ENCODE assay signal across 8 mouse cellular contexts in genomic region chr11:69758478-69758970, GRCm38 (mm10). TPM values are rescaled to one million over a fixed set of nuclear protein-coding genes. Genes with fewer than 3 reads are reported as not detected.
DNase-seq lines count a peak whose midpoint lies in the region; ATAC-seq lines count a peak whose summit lies in the region.

TSS of gene Polr2a (minus strand) at chr11:69758637.

- peak within 1 kb of the TSS; percentile 79 for H3K4me2 ChIP-seq in hindbrain, embryonic 15.5 days

- WGBS in hindbrain, embryonic 15.5 days, result under 1% methylated on average over 25 of the region's 36 CpGs

- H3K36me3 ChIP-seq in hindbrain, embryonic 15.5 days, result no peaks in the 10 kb centered on the region

- peak within 1 kb of the TSS; percentile 97 for H3K27ac ChIP-seq in hindbrain, embryonic 15.5 days (replicated peaks)

- no peaks in the 10 kb centered on the region for H3K9me3 ChIP-seq in hindbrain, embryonic 15.5 days

- ATAC-seq in hindbrain, embryonic 15.5 days (ENCODE audit: low FRiP score, low read depth), result peak; percentile 93

- peak; percentile 97 for DNase-seq in R1 (ENCODE audit: low read depth, low spot score)
- peak; percentile 98 to 99 for DNase-seq in cerebellum, postnatal 25 days
- DNase-seq in frontal cortex, postnatal 36 days (ENCODE audit: low spot score in 2 of 2), result peak; percentile 96 to 98
- DNase-seq in left cerebral cortex, adult 11 months (ENCODE audit: low spot score), result peak; percentile 95
- peak; percentile 98 for DNase-seq in lung, postnatal 4 days
- DNase-seq in retina, postnatal 7 days (ENCODE audit: low read depth, low spot score), result peak; percentile 98
- DNase-seq in urinary bladder, adult 2 months (ENCODE audit: low spot score), result peak; percentile 99

- no peaks in the 10 kb centered on the region for H3K27me3 ChIP-seq in hindbrain, embryonic 15.5 days

- H3K4me1 ChIP-seq in hindbrain, embryonic 15.5 days (replicated peaks), result peaks cover 55% of the 10 kb centered on the region

- peak within 1 kb of the TSS; percentile 46 for H3K4me3 ChIP-seq in hindbrain, embryonic 15.5 days

- peak within 1 kb of the TSS; percentile 66 for H3K9ac ChIP-seq in hindbrain, embryonic 15.5 days

RNA-seq across cellular contexts. Expression of gene Polr2a, which starts in this region (rescaled TPM):
- 15.6 and 16.6 TPM in 2 replicates for polyA plus RNA-seq in hindbrain, embryonic 15.5 days (2015; fragmentation: Nextera tagmentation; extraction: Ambion mirVana)
- 9.4 and 24.4 TPM in 2 replicates for polyA plus RNA-seq in urinary bladder, adult 2 months (2012; rRNA removed)

Comparison
In these comparisons a context has a peak if more than half of its experiments do, and no peak if none do; other contexts are left out.
1. Peak in every context shown above with its lines: DNase-seq, ATAC-seq, H3K4me3 ChIP-seq and H3K27ac ChIP-seq.